Mouse (Mus musculus) heart, embryonic 12.5 days (tissue): ENCODE results near the gene Lrrc49. TPM values are rescaled to one million over a fixed set of nuclear protein-coding genes. Genes with fewer than 3 reads are reported as not detected.
A peak's percentile ranks its signal among the peaks of the same experiment; 100 is the strongest.

Experiments
- ATAC-seq: fragments of 200-750 bp; cut with Nextera tagmentation; 2 replicates; pipeline ENCODE4 v1.8.0; 2017; ENCODE audit warnings: moderate TSS enrichment, moderate library complexity; ENCODE audit not compliant: insufficient number of reproducible peaks, low FRiP score
- H3K27ac ChIP-seq: fragments of 300-500 bp; sonication (generic); 2 replicates; pipeline ENCODE4 v1.5.1; 2016; ENCODE audit warnings: mild to moderate bottlenecking, moderate library complexity; ENCODE audit not compliant: poor library complexity, severe bottlenecking
- H3K27me3 ChIP-seq: fragments of 300-500 bp; sonication (generic); replicated peaks from 2 replicates; pipeline ENCODE4 v1.6.1; 2016; ENCODE audit warnings: mild to moderate bottlenecking, moderate library complexity
- H3K36me3 ChIP-seq: fragments of 300-500 bp; sonication (generic); 2 replicates; pipeline ENCODE4 v1.6.1; 2016; ENCODE audit warnings: mild to moderate bottlenecking, moderate library complexity
- H3K4me1 ChIP-seq: fragments of 300-500 bp; sonication (generic); replicated peaks from 2 replicates; pipeline ENCODE4 v1.6.1; 2016; ENCODE audit warnings: mild to moderate bottlenecking
- H3K4me2 ChIP-seq: fragments of 300-500 bp; sonication (generic); 2 replicates; pipeline ENCODE4 v1.6.1; 2016; ENCODE audit warnings: mild to moderate bottlenecking, moderate library complexity
- H3K4me3 ChIP-seq: fragments of 300-500 bp; sonication (generic); 2 replicates; pipeline ENCODE4 v1.5.1; 2016; ENCODE audit warnings: mild to moderate bottlenecking
- H3K9ac ChIP-seq: fragments of 300-500 bp; sonication (generic); 2 replicates; pipeline ENCODE4 v1.6.1; 2016; ENCODE audit warnings: mild to moderate bottlenecking, moderate library complexity
- H3K9me3 ChIP-seq: fragments of 300-500 bp; sonication (generic); replicated peaks from 2 replicates; pipeline ENCODE4 v1.6.1; 2016; ENCODE audit warnings: mild to moderate bottlenecking, moderate library complexity
- WGBS: fragments of 180-500 bp; shearing (Covaris S2); methylation state at CpG from one replicate; pipeline ENCODE4 v1.1.7; 2016; 5-methylcytosine and 5-hydroxymethylcytosine counted together
- polyA plus RNA-seq: library from polyadenylated mRNA; unstranded; fragments of >200 nt; fragmentation: Nextera tagmentation; extraction: Ambion mirVana; gene quantifications from 2 replicates; pipeline ENCODE4 v1.2.1, GENCODE M21; 2016

Lrrc49 gene
- 10.3 and 12.2 TPM in 2 replicates for polyA plus RNA-seq

GRCm38 (mm10) chr9:60687891-60688324, at the start of gene Lrrc49:
Gene Lrrc49, minus strand, starts transcription at chr9:60688158.
- no peaks in the 10 kb centered on the region for H3K9me3 ChIP-seq
- ATAC-seq = peak; percentile 91
- H3K4me1 ChIP-seq = peaks cover 6% of the 10 kb centered on the region; the same call in 1 of the 2 replicates
- H3K27me3 ChIP-seq = no peaks in the 10 kb centered on the region
- peaks cover 7% of the 10 kb centered on the region; the same call in 1 of the 2 replicates for H3K36me3 ChIP-seq
- H3K27ac ChIP-seq = peak within 1 kb of the TSS; percentile 73
- peak within 1 kb of the TSS; percentile 79 for H3K4me2 ChIP-seq
- 0% methylated on average over 21 of the region's 21 CpGs for WGBS
- H3K9ac ChIP-seq = peak within 1 kb of the TSS; percentile 67
- peak within 1 kb of the TSS; percentile 71 for H3K4me3 ChIP-seq

GRCm38 (mm10) chr9:60734321-60734720, 46.4 kb upstream of the Lrrc49 start:
- 88% methylated on average over 2 of the region's 2 CpGs for WGBS
- Histone ChIP-seq H3K4me1 (no peaks in the 10 kb centered on the region), H3K4me3 (no peak overlapping the region), H3K27ac (no peak overlapping the region), H3K27me3 (no peaks in the 10 kb centered on the region), H3K9me3 (peaks cover 7% of the 10 kb centered on the region; the same call in 1 of the 2 replicates), H3K4me2 (no peak overlapping the region), H3K9ac (no peak overlapping the region), H3K36me3 (0 out of 2 replicates have a peak, but pooled peaks cover 4% of the 10 kb centered on the region)
- no peak for ATAC-seq

GRCm38 (mm10) chr9:60724968-60725367, 37.0 kb upstream of the Lrrc49 start:
- 81% methylated on average over 7 of the region's 7 CpGs for WGBS
- Histone ChIP-seq H3K27me3 (no peaks in the 10 kb centered on the region), H3K4me3 (no peak overlapping the region), H3K9ac (no peak overlapping the region), H3K9me3 (0 out of 2 replicates have a peak, but pooled peaks cover 3% of the 10 kb centered on the region), H3K27ac (no peak overlapping the region), H3K4me2 (no peak overlapping the region), H3K4me1 (no peaks in the 10 kb centered on the region), H3K36me3 (0 out of 2 replicates have a peak, but pooled peaks cover 2% of the 10 kb centered on the region)
- ATAC-seq = no peak

DNA sequence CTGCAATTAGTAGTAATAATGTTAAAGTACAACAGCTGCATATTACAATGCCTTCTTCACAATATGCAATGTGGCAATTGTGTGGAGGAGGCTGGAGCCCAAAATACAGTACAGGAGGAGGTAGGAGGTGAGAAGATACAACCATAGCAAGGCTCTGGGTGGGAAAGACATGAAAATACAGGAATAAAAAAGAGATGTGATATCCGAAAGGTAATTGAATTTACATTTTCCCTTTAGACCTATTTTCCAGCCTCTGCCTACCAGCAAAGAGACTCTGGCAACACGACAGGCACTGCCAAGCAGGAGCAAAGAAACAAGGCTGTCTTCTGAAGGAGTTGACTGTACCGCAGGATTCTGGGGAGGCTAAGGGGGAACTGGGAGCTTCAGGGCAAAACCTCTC, 31.7 kb upstream of the Lrrc49 start:
- peaks cover 4% of the 10 kb centered on the region for H3K27me3 ChIP-seq
- WGBS = 80% methylated on average over 3 of the region's 3 CpGs
- no peak overlapping the region for H3K4me2 ChIP-seq

GRCm38 (mm10) chr9:60718284-60718683, 30.3 kb upstream of the Lrrc49 start:
- Histone ChIP-seq H3K27ac (no peak overlapping the region), H3K4me1 (0 out of 2 replicates have a peak, but pooled peaks cover 8% of the 10 kb centered on the region), H3K4me2 (no peak overlapping the region), H3K9ac (no peak overlapping the region), H3K36me3 (no peaks in the 10 kb centered on the region), H3K9me3 (no peaks in the 10 kb centered on the region), H3K4me3 (no peak overlapping the region), H3K27me3 (peaks cover 17% of the 10 kb centered on the region)
- 46% methylated on average over 3 of the region's 3 CpGs for WGBS
- ATAC-seq = no peak

More for the DNA sequence above, 31.7 kb upstream of the Lrrc49 start:
- no peaks in the 10 kb centered on the region for H3K4me1 ChIP-seq
- ATAC-seq = no peak
- no peaks in the 10 kb centered on the region for H3K9me3 ChIP-seq
- H3K4me3 ChIP-seq = no peak overlapping the region
- no peak overlapping the region for H3K27ac ChIP-seq
- H3K36me3 ChIP-seq = no peaks in the 10 kb centered on the region
- no peak overlapping the region for H3K9ac ChIP-seq

DNA sequence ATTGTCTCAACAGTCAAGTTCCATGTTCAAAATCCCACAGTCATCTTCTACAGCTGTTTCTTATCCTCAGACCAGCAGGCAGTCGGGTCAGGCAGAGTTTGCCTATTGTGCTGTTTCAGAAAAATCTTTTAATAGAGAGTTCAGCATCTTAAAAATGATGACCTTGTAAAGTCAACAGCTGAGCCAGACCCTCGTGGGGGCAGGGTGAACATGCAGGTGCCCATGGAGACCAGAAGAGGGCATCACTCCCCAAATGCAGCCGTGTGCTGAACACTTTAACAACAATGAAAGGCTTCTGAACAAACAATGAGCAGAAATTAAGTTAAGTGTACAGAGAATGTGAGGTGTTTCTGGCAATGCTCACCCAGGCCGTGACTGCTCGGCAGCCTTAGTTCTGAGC, 27.9 kb upstream of the Lrrc49 start:
- Histone ChIP-seq H3K36me3 (no peaks in the 10 kb centered on the region), H3K4me3 (no peak overlapping the region), H3K9me3 (no peaks in the 10 kb centered on the region), H3K4me1 (0 out of 2 replicates have a peak, but pooled peaks cover 11% of the 10 kb centered on the region), H3K27ac (no peak overlapping the region), H3K4me2 (no peak overlapping the region), H3K9ac (no peak overlapping the region), H3K27me3 (peaks cover 17% of the 10 kb centered on the region)
- no peak for ATAC-seq
- WGBS = 56% methylated on average over 5 of the region's 5 CpGs

- Histone ChIP-seq H3K36me3 (no peaks in the 10 kb centered on the region), H3K9me3 (no peaks in the 10 kb centered on the region), H3K4me1 (0 out of 2 replicates have a peak, but pooled peaks cover 11% of the 10 kb centered on the region), H3K4me3 (no peak overlapping the region), H3K9ac (no peak overlapping the region), H3K27me3 (peaks cover 17% of the 10 kb centered on the region), H3K4me2 (no peak overlapping the region), H3K27ac (no peak overlapping the region)
- WGBS = 73% methylated on average over 4 of the region's 4 CpGs
- no peak for ATAC-seq
Observed at GRCm38 (mm10) chr9:60715271-60715670, 27.3 kb upstream of the Lrrc49 start.

GRCm38 (mm10) chr9:60714191-60714590, 26.2 kb upstream of the Lrrc49 start:
- WGBS = 59% methylated on average over 6 of the region's 6 CpGs
- no peak overlapping the region for H3K27ac ChIP-seq
- H3K9ac ChIP-seq = no peak overlapping the region
- H3K4me1 ChIP-seq = 0 out of 2 replicates have a peak, but pooled peaks cover 11% of the 10 kb centered on the region
- ATAC-seq = no peak
- peaks cover 17% of the 10 kb centered on the region for H3K27me3 ChIP-seq
- H3K4me3 ChIP-seq = no peak overlapping the region
- no peaks in the 10 kb centered on the region for H3K9me3 ChIP-seq
- H3K4me2 ChIP-seq = no peak overlapping the region
- no peaks in the 10 kb centered on the region for H3K36me3 ChIP-seq

DNA sequence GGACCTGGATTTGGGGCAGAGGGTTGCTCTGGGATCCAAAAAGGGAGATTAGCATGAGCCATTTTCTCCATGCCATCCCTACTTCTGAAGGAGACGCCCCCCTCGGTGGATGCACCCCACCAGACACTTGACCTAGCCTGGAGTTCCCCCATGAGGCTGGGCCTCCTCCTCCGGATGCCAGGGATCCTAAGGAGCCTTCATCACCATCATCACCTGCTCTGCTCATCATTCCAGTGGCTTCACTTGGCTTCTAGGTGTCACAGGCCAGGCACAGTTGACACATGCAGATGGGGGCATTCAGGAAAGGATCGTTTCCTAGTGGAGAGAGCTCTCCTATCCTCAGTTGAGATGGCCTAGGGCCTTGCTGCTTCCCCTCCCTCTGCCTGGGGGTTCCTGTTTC, 25.7 kb upstream of the Lrrc49 start:
- Histone ChIP-seq H3K36me3 (no peaks in the 10 kb centered on the region), H3K27ac (no peak overlapping the region), H3K9ac (peak overlapping the region; percentile 74), H3K9me3 (no peaks in the 10 kb centered on the region), H3K4me2 (peak overlapping the region; percentile 97), H3K4me1 (0 out of 2 replicates have a peak, but pooled peaks cover 11% of the 10 kb centered on the region), H3K27me3 (peaks cover 17% of the 10 kb centered on the region), H3K4me3 (peak overlapping the region; percentile 62)
- WGBS = 29% methylated on average over 4 of the region's 4 CpGs
- ATAC-seq = no peak

- H3K27me3 ChIP-seq = peaks cover 17% of the 10 kb centered on the region
- peak within 1 kb of the TSS; percentile 74 for H3K9ac ChIP-seq
- ATAC-seq = peak; percentile 53; the same call in 1 of the 2 replicates
Observed at GRCm38 (mm10) chr9:60712771-60713541, 25.0 kb upstream of the Lrrc49 start, which contains the start of gene Larp6. Gene Larp6, plus strand, starts transcription at chr9:60712989.

GRCm38 (mm10) chr9:60712011-60712410, 24.1 kb upstream of the Lrrc49 start:
- H3K9me3 ChIP-seq = no peaks in the 10 kb centered on the region
- H3K27ac ChIP-seq = no peak overlapping the region
- H3K9ac ChIP-seq = no peak overlapping the region
- 0 out of 2 replicates have a peak, but pooled peaks cover 11% of the 10 kb centered on the region for H3K4me1 ChIP-seq
- no peak for ATAC-seq
- H3K36me3 ChIP-seq = no peaks in the 10 kb centered on the region
- WGBS = 77% methylated on average over 5 of the region's 5 CpGs
- H3K4me2 ChIP-seq = no peak overlapping the region
- H3K27me3 ChIP-seq = peaks cover 17% of the 10 kb centered on the region
- no peak overlapping the region for H3K4me3 ChIP-seq

More at GRCm38 (mm10) chr9:60712771-60713541, 25.0 kb upstream of the Lrrc49 start, which contains the start of gene Larp6:
- H3K4me1 ChIP-seq = 0 out of 2 replicates have a peak, but pooled peaks cover 11% of the 10 kb centered on the region
- no peaks in the 10 kb centered on the region for H3K36me3 ChIP-seq
- peak within 1 kb of the TSS; percentile 97 for H3K4me2 ChIP-seq
- H3K27ac ChIP-seq = no peak within 1 kb of the TSS
- WGBS = 3% methylated on average over 62 of the region's 66 CpGs
- H3K9me3 ChIP-seq = no peaks in the 10 kb centered on the region
- H3K4me3 ChIP-seq = peak within 1 kb of the TSS; percentile 62
